Mouse (Mus musculus): ENCODE measurements around the gene Gm28919.
"Not testable (repeated sequence)": the region's sequence is repeated elsewhere in the genome, so short reads cannot be mapped to it uniquely, and the experiment has no call there.

Gene Gm28919

DNA sequence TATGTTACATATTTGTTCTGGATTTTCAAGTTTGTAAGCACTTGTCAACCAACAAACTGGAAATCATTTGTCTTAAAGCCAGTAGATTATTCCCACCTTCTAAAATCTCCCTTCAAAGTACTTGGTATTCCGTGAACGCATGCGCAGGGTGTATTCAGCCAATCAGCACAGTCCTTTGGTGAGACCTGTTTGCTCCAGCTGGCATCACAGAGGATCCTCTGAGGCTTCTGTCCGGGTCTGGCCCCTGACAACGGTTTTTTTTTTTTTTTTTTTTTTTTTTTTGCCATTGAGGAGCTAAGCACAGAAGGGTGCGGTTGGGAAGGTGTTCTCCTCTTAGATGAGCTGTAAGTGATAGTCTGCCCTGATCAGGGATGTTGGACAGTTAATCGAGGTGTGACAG is at the start of gene Gm28919:
Gm28919 (plus strand) TSS at position 301 of the 400 bp plus-strand sequence.
- DNase-seq (ENCODE audit: extremely low read depth, low read depth, low spot score) = not testable (repeated sequence)

All from fat pad, adult 2 months (tissue).